Mouse (Mus musculus): ENCODE measurements around the gene Olfr1346. TPM values are rescaled to one million over a fixed set of nuclear protein-coding genes. Genes with fewer than 3 reads are reported as not detected.

Gene Olfr1346
- polyA plus RNA-seq, 1 experiment, result 0.01 TPM

DNA sequence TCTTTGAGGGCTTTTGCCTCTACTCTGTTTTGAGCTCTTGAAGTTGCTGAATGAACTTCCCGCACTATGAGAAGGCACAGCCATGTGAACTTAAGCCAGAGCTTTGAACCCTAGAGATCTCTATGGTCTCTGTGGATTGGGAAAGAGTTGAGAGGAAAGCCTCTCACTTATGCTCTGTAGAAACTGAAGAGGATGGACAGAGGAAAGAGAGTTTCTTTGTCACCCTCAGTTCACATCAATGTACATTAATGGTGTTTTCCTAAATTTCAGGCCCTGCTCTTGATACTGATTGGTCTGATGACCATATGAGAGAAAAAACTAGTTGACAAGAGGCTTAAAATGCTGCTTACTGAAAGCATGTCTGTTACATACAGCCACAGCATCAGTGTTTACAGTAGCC lies 41.7 kb downstream of the Olfr1346 start, which contains the start of gene Olfr1348:
Gene Olfr1348 (minus strand): TSS at position 101 of the 400 bp plus-strand sequence.
- Histone ChIP-seq H3K4me3 (ENCODE audit: insufficient read depth, poor library complexity, severe bottlenecking) (no peak within 1 kb of the TSS), H3K27me3 (ENCODE audit: control insufficient read depth, insufficient read depth, insufficient read length) (no peaks in the 10 kb centered on the region), H3ac (ENCODE audit: control insufficient read depth, insufficient read length, low read depth) (no peak within 1 kb of the TSS), H3K79me2 (ENCODE audit: control insufficient read depth, insufficient read depth) (no peaks in the 10 kb centered on the region), H3K36me3 (ENCODE audit: control insufficient read depth, insufficient read depth) (no peaks in the 10 kb centered on the region), H3K79me3 (ENCODE audit: low read depth) (no peaks in the 10 kb centered on the region)
- TF ChIP-seq MAX (IDR thresholded peaks at IDR 0.05) (no peak), MYOD1 (IDR thresholded peaks at IDR 0.05; ENCODE audit: control insufficient read depth, insufficient read length, low read depth) (no peak), CEBPB (IDR thresholded peaks at IDR 0.05; ENCODE audit: low read depth) (no peak), FOSL1 (IDR thresholded peaks at IDR 0.05; ENCODE audit: insufficient read depth, low read length, poor library complexity, severe bottlenecking) (no peak), USF1 (IDR thresholded peaks at IDR 0.05; ENCODE audit: low read depth) (no peak), CTCF (IDR thresholded peaks at IDR 0.05; ENCODE audit: control insufficient read depth, insufficient read depth, insufficient read length) (no peak), MYOG (IDR thresholded peaks at IDR 0.05; ENCODE audit: control insufficient read depth, extremely low read depth, insufficient read length) (no peak)

DNA sequence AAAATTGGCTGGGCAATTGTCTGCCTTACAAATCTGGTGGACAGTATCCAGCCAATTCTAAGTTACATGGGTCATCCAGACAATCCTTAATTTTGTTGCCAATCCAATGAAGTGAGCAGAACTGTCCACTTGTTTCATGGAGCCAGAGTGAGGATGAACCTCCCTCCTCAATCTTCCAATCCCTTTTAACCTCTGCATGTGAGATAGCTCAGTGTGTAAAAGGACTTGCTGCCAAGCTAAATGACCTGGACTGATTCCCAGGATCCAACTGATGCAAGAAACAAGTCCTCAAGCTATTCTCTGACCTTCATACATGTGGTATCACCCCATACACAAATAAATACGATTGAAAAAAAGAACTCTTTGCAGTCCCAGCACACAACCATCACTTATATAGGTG lies 54.8 kb downstream of the Olfr1346 start:
- Histone ChIP-seq H3K36me3 (ENCODE audit: control insufficient read depth, insufficient read depth) (no peaks in the 10 kb centered on the region), H3ac (ENCODE audit: control insufficient read depth, insufficient read length, low read depth) (no peak overlapping the region), H3K79me3 (ENCODE audit: low read depth) (no peaks in the 10 kb centered on the region), H3K27me3 (ENCODE audit: control insufficient read depth, insufficient read depth, insufficient read length) (no peaks in the 10 kb centered on the region), H3K4me3 (ENCODE audit: insufficient read depth, poor library complexity, severe bottlenecking) (no peak overlapping the region), H3K79me2 (ENCODE audit: control insufficient read depth, insufficient read depth) (no peaks in the 10 kb centered on the region)
- TF ChIP-seq USF1 (IDR thresholded peaks at IDR 0.05; ENCODE audit: low read depth) (no peak), FOSL1 (IDR thresholded peaks at IDR 0.05; ENCODE audit: insufficient read depth, low read length, poor library complexity, severe bottlenecking) (no peak), CTCF (IDR thresholded peaks at IDR 0.05; ENCODE audit: control insufficient read depth, insufficient read depth, insufficient read length) (no peak), MYOG (IDR thresholded peaks at IDR 0.05; ENCODE audit: control insufficient read depth, extremely low read depth, insufficient read length) (no peak), MYOD1 (IDR thresholded peaks at IDR 0.05; ENCODE audit: control insufficient read depth, insufficient read length, low read depth) (no peak), MAX (IDR thresholded peaks at IDR 0.05) (no peak), CEBPB (IDR thresholded peaks at IDR 0.05; ENCODE audit: low read depth) (no peak)

DNA sequence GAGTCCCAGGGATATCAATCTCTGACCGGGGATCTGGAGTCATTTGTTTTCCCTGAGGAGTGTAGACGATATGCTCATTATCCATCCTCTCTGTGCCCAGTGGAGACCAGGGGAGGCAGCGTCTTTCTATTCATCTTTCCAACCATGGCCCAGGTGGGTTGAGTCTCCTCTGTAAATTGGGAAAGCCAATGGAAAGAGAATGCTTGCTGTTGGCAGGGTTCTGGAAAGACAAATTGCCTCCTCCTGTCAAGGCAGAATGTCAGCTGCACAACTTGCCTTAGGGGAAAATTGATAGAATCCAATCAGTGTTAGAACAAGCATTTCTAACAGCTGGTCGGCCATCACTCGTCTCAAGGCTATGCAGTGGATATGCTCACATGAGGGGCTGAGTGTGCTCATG lies 55.9 kb downstream of the Olfr1346 start, which contains the start of gene Olfr1349:
Gene Olfr1349 (minus strand): TSS at position 101 of the 400 bp plus-strand sequence.
- Histone ChIP-seq H3K79me3 (ENCODE audit: low read depth) (no peaks in the 10 kb centered on the region), H3K36me3 (ENCODE audit: control insufficient read depth, insufficient read depth) (no peaks in the 10 kb centered on the region)
- no peak for TF ChIP-seq USF1 (IDR thresholded peaks at IDR 0.05; ENCODE audit: low read depth)
- TF ChIP-seq FOSL1 (IDR thresholded peaks at IDR 0.05; ENCODE audit: insufficient read depth, low read length, poor library complexity, severe bottlenecking), result no peak
- no peak for TF ChIP-seq CTCF (IDR thresholded peaks at IDR 0.05; ENCODE audit: control insufficient read depth, insufficient read depth, insufficient read length)
- no peak for TF ChIP-seq MYOD1 (IDR thresholded peaks at IDR 0.05; ENCODE audit: control insufficient read depth, insufficient read length, low read depth)

DNA sequence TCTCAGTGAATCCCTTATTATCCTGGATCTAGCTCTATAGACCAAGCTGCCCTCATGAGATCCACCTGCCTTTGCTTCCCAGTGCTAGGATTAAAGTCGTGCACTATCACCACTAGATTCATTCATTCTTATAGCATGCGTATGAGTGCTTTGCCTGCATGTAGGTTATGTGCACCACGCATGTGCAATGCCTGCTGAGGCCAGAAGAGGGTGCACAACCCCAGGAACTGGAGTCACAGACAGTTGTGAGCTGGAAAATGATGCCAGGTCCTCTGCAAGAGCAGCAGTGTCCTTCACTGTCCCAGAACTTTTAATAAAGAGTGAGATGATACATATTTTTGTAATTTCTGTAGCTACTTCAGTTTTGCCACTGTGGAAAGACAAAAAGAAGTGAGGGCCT lies 58.1 kb downstream of the Olfr1346 start:
- Histone ChIP-seq H3K36me3 (ENCODE audit: control insufficient read depth, insufficient read depth) (no peaks in the 10 kb centered on the region), H3K4me3 (ENCODE audit: insufficient read depth, poor library complexity, severe bottlenecking) (no peak overlapping the region), H3ac (ENCODE audit: control insufficient read depth, insufficient read length, low read depth) (no peak overlapping the region), H3K79me2 (ENCODE audit: control insufficient read depth, insufficient read depth) (no peaks in the 10 kb centered on the region), H3K79me3 (ENCODE audit: low read depth) (no peaks in the 10 kb centered on the region), H3K27me3 (ENCODE audit: control insufficient read depth, insufficient read depth, insufficient read length) (no peaks in the 10 kb centered on the region)
- TF ChIP-seq MYOD1 (IDR thresholded peaks at IDR 0.05; ENCODE audit: control insufficient read depth, insufficient read length, low read depth) (no peak), FOSL1 (IDR thresholded peaks at IDR 0.05; ENCODE audit: insufficient read depth, low read length, poor library complexity, severe bottlenecking) (no peak), USF1 (IDR thresholded peaks at IDR 0.05; ENCODE audit: low read depth) (no peak), CTCF (IDR thresholded peaks at IDR 0.05; ENCODE audit: control insufficient read depth, insufficient read depth, insufficient read length) (no peak), MAX (IDR thresholded peaks at IDR 0.05) (no peak), CEBPB (IDR thresholded peaks at IDR 0.05; ENCODE audit: low read depth) (no peak), MYOG (IDR thresholded peaks at IDR 0.05; ENCODE audit: control insufficient read depth, extremely low read depth, insufficient read length) (no peak)

More for the DNA sequence above, 55.9 kb downstream of the Olfr1346 start, which contains the start of gene Olfr1349:
- H3K79me2 ChIP-seq (ENCODE audit: control insufficient read depth, insufficient read depth), result no peaks in the 10 kb centered on the region
- no peak within 1 kb of the TSS for H3ac ChIP-seq (ENCODE audit: control insufficient read depth, insufficient read length, low read depth)
- H3K27me3 ChIP-seq (ENCODE audit: control insufficient read depth, insufficient read depth, insufficient read length), result no peaks in the 10 kb centered on the region
- H3K4me3 ChIP-seq (ENCODE audit: insufficient read depth, poor library complexity, severe bottlenecking), result no peak within 1 kb of the TSS

DNA sequence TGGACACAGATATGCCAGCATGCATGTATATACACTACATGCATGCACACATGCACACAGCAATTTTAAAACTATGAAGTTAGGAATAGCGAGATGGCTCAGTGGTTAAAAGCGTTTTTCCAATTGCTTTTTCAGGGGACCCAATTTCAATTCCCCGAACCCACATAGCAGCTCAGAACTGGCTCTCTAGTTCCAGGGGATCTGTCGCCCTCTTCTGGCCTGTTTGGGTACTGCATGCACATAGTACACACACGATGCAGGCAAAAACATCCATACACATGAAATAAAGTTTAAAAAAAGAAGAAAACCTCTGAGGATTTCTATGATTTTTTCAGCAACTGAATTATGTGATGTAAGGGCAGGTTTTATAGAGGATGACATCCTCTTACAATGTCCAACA lies 59.2 kb downstream of the Olfr1346 start:
- H3K79me3 ChIP-seq (ENCODE audit: low read depth), result no peaks in the 10 kb centered on the region
- H3K36me3 ChIP-seq (ENCODE audit: control insufficient read depth, insufficient read depth), result no peaks in the 10 kb centered on the region
- no peaks in the 10 kb centered on the region for H3K79me2 ChIP-seq (ENCODE audit: control insufficient read depth, insufficient read depth)
- H3K27me3 ChIP-seq (ENCODE audit: control insufficient read depth, insufficient read depth, insufficient read length), result no peaks in the 10 kb centered on the region
- no peak overlapping the region for H3ac ChIP-seq (ENCODE audit: control insufficient read depth, insufficient read length, low read depth)
- TF ChIP-seq CEBPB (IDR thresholded peaks at IDR 0.05; ENCODE audit: low read depth) (no peak), MAX (IDR thresholded peaks at IDR 0.05) (no peak), MYOG (IDR thresholded peaks at IDR 0.05; ENCODE audit: control insufficient read depth, extremely low read depth, insufficient read length) (no peak), CTCF (IDR thresholded peaks at IDR 0.05; ENCODE audit: control insufficient read depth, insufficient read depth, insufficient read length) (no peak), USF1 (IDR thresholded peaks at IDR 0.05; ENCODE audit: low read depth) (no peak), FOSL1 (IDR thresholded peaks at IDR 0.05; ENCODE audit: insufficient read depth, low read length, poor library complexity, severe bottlenecking) (no peak), MYOD1 (IDR thresholded peaks at IDR 0.05; ENCODE audit: control insufficient read depth, insufficient read length, low read depth) (no peak)
- H3K4me3 ChIP-seq (ENCODE audit: insufficient read depth, poor library complexity, severe bottlenecking), result no peak overlapping the region

Other genes with a start within 250 kb of the Olfr1346 start
- not detected for gene Zscan5b, start 244.8 kb upstream of the Olfr1346 start, polyA plus RNA-seq (2012; fragmentation: generic; extraction: Trizol)
- gene Epp13, start 214.4 kb upstream of the Olfr1346 start, polyA plus RNA-seq (2012; fragmentation: generic; extraction: Trizol), result not detected
- gene Zfp667, start 180.5 kb upstream of the Olfr1346 start, polyA plus RNA-seq (2012; fragmentation: generic; extraction: Trizol), result 1.4 TPM
- 0.18 TPM for gene Zfp583, start 135.8 kb upstream of the Olfr1346 start, polyA plus RNA-seq (2012; fragmentation: generic; extraction: Trizol)
- 0.01 TPM for gene Gm3854, start 123.3 kb upstream of the Olfr1346 start, polyA plus RNA-seq (2012; fragmentation: generic; extraction: Trizol)
- gene Zfp78, start 103.8 kb upstream of the Olfr1346 start, polyA plus RNA-seq (2012; fragmentation: generic; extraction: Trizol), result 0.34 TPM
- gene Zfp28, start 83.8 kb upstream of the Olfr1346 start, polyA plus RNA-seq (2012; fragmentation: generic; extraction: Trizol), result 2.7 TPM
- gene Smim17, start 68.4 kb upstream of the Olfr1346 start, polyA plus RNA-seq (2012; fragmentation: generic; extraction: Trizol), result 0.06 TPM
- not detected for gene Gm20715, start 56.8 kb upstream of the Olfr1346 start, polyA plus RNA-seq (2012; fragmentation: generic; extraction: Trizol)
- gene Olfr1344, start 28.4 kb upstream of the Olfr1346 start, polyA plus RNA-seq (2012; fragmentation: generic; extraction: Trizol), result not detected
- not detected for gene Olfr1336, start 10.9 kb upstream of the Olfr1346 start, polyA plus RNA-seq (2012; fragmentation: generic; extraction: Trizol)
- not detected for gene Olfr5, start 19.8 kb downstream of the Olfr1346 start, polyA plus RNA-seq (2012; fragmentation: generic; extraction: Trizol)
- gene Olfr1347, start 32.7 kb downstream of the Olfr1346 start, polyA plus RNA-seq (2012; fragmentation: generic; extraction: Trizol), result not detected
- not detected for gene Olfr1348, start 41.6 kb downstream of the Olfr1346 start, polyA plus RNA-seq (2012; fragmentation: generic; extraction: Trizol)
- not detected for gene Olfr1349, start 55.8 kb downstream of the Olfr1346 start, polyA plus RNA-seq (2012; fragmentation: generic; extraction: Trizol)
- gene Olfr1350, start 97.7 kb downstream of the Olfr1346 start, polyA plus RNA-seq (2012; fragmentation: generic; extraction: Trizol), result not detected
- 1.2 TPM for gene Zim1, start 229.3 kb downstream of the Olfr1346 start, polyA plus RNA-seq (2012; fragmentation: generic; extraction: Trizol)